Mouse (Mus musculus) spleen, adult 2 months (tissue): ENCODE results near the gene Slc45a3.

ENCODE experiments used
- CTCF ChIP-seq: fragments of 200-500 bp; IDR thresholded peaks from 2 replicates; pipeline ENCODE4 v1.5.1; 2011; ENCODE audit warnings: mild to moderate bottlenecking, inconsistent platforms; ENCODE audit not compliant: insufficient read depth, insufficient read length, insufficient replicate concordance; ENCODE audit errors: extremely low read depth
- POLR2A ChIP-seq: fragments of 200-500 bp; IDR thresholded peaks from 2 replicates; pipeline ENCODE4 v1.6.1; 2011; ENCODE audit warnings: low read depth, low read length, inconsistent platforms

DNA sequence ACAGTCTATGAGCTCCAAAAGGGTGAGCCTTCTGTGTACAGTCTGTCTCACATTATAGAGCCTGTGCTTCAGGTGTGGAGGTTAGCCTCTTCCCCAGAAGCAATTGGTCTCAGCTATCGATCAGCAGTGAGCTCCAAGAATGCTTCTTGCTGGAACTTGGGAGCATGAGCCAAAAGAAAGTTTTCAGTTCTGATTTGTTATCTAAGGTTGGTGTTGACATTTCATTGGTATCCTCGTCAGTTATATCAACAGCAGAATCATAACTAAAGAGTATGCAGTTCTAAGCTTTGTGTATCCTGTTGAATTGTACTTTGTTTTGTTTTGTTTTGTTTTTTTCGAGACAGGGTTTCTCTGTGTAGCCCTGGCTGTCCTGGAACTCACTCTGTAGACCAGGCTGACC, 40.7 kb upstream of the Slc45a3 start:
- no peak for TF ChIP-seq CTCF
- no peak for TF ChIP-seq POLR2A
